Mouse (Mus musculus) thymus, postnatal 0 days (tissue): ENCODE results near the gene Zfp108. TPM values are rescaled to one million over a fixed set of nuclear protein-coding genes. Genes with fewer than 3 reads are reported as not detected.
A peak's percentile ranks its signal among the peaks of the same experiment; 100 is the strongest.

ENCODE experiments used
- DNase-seq: peaks from one replicate; pipeline ENCODE4 v3.0.0-alpha.2; 2015; ENCODE audit warnings: low spot score
- polyA plus RNA-seq: library from polyadenylated mRNA; unstranded; fragments of >200 nt; fragmentation: Nextera tagmentation; extraction: Ambion mirVana; gene quantifications from 2 replicates; pipeline ENCODE4 v1.2.1, GENCODE M21; 2015

The Zfp108 gene
- polyA plus RNA-seq, 1 experiment from 2014 or later: 0.85 TPM

- DNase-seq: no peak
These were observed 26.2 kb downstream of the Zfp108 start for GRCm38 (mm10) chr7:24280858-24281145.

DNA sequence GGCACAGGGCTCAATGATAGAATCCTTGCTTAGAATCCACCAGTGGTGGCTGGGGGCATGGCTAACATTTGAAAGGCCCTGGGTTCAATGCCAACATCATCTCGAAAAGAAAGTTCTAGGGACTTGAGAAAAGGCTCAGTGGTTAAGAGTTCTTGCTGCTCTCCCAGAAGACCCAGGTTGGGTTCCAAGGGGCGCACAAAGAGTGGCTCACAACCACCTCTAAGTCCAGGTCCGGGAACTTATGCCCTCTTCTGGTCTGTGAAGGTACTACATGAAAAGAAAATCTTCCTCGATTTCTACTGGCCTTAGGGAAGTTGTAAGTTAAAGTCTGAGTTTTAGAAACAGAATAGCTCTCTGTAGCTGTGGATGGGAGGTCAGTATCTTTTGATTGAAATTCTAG, 31.5 kb downstream of the Zfp108 start:
- peak; percentile 25 for DNase-seq

- no peak for DNase-seq
These were observed 32.3 kb downstream of the Zfp108 start for GRCm38 (mm10) chr7:24286916-24287315.

DNA sequence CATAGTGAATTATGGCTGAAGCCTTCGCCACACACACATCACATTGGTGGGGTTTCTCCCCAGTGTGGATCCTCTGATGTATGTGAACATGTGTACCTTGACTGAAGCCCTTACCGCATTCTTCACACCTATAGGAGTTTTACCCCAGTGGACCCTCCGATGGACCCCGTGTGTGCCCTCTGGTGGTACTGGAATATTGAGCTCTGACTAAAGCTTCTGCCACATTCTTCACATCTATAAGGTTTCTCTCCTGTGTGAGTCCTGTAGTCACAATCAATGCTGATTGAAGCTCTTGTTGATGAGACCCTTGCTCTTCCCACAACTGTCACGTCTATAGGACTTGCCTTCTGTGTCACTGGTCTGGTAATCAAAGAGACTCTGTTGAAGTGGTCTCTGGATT, 33.1 kb downstream of the Zfp108 start:
- DNase-seq: no peak

- no peak for DNase-seq
These were observed 33.9 kb downstream of the Zfp108 start for GRCm38 (mm10) chr7:24288512-24288911.

GRCm38 (mm10) chr7:24290106-24290693, 35.6 kb downstream of the Zfp108 start:
- no peak for DNase-seq

- no peak for DNase-seq
These were observed 36.9 kb downstream of the Zfp108 start for GRCm38 (mm10) chr7:24291387-24292090.

GRCm38 (mm10) chr7:24293061-24293851, 38.7 kb downstream of the Zfp108 start:
- DNase-seq: no peak

DNA sequence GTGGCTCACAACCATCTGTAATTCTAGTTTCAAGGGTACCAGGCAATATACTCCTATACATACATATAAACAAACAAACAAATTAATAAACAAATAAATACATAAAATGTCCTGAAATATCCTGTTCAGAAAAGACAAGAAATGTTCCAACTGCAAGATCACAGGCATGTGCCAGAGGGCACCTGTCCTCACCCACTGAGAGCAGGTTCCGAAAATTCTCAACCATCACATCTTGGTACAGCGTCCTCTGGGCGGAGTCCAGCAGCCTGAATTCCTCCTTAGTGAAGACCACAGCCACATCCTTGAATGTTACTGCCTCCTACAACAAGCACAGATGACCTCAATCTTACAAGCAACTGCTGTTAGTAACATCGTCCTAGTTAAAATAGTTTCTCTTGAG, 40.2 kb downstream of the Zfp108 start:
- no peak for DNase-seq

GRCm38 (mm10) chr7:24295376-24295775, 40.8 kb downstream of the Zfp108 start:
- no peak for DNase-seq

DNA sequence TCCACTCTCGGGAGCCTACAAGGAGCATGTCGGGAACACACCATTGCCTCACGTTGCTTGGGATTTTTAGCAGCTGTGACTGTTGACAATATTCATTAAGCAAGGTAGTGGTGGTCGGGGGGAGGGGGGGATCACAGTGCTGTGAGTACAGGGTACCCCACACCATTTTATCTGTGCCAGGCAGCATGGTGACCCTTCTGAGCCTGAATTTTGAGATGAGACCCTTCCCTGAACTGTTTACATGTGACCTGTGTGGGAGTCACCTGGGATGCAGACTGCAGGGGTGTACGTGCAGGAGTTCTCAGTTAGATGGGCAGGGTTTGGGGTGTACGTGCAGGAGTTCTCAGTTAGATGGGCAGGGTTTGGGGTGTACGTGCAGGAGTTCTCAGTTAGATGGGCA, 41.8 kb downstream of the Zfp108 start:
- DNase-seq: no peak

- DNase-seq: no peak
These were observed 42.9 kb downstream of the Zfp108 start for GRCm38 (mm10) chr7:24297361-24298095.

DNA sequence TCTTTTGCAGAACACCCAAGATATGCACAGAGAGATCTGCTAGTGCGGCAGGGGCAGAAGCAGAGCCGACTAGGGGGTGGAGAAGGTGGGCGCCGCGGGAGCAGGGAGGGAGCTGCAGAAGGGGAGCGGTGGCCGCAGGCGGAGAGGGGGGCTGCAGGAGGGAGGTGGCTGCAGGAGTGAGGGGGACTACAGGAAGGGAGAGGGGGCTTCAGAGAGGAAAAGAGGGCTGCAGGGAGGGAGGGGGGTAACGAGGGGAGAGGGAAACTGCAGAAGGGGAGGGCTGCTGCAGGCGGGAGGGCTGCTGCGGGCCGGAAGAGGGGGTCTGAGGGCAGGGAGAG, 44.0 kb downstream of the Zfp108 start:
- DNase-seq: no peak

GRCm38 (mm10) chr7:24298973-24299708, 44.5 kb downstream of the Zfp108 start:
- peak; percentile 88 for DNase-seq

- peak; percentile 2 for DNase-seq
These were observed 45.4 kb downstream of the Zfp108 start for GRCm38 (mm10) chr7:24299823-24300481.

DNA sequence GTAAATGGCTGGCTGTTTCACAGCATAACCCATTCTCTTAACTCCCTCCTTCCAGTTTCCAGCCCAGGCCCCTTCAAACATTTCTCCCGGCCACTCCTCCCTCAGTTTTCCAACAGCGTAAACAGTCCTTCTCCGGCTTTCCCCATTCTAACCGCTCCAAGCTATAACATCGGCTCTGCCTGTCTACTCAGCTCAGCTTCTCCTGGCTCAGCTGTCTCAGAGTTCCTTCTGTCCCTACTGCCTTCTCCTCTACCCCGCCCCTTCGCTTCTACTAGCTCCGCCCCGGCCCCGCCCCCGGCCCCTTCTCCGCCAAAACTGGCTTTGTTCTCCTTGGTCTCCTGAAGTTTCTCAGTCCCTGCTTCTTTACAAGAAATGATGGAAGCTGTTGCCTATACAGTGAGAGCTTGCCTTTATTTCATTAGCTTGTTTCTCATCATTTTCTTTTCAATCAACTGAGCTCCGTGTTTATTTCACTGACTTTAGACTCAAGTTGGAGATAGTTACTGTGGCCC, 46.2 kb downstream of the Zfp108 start, which contains the start of gene Zfp61:
Gene Zfp61 (minus strand): TSS at position 462 of the 512 bp plus-strand sequence.
- peak; percentile 43 for DNase-seq
